Mouse (Mus musculus) duodenum, adult 2 months (tissue): ENCODE measurements around the gene Bcl10. TPM values are rescaled to one million over a fixed set of nuclear protein-coding genes. Genes with fewer than 3 reads are reported as not detected.

Source experiments
- polyA plus RNA-seq: library from polyadenylated mRNA; depleted of rRNA; stranded (reverse); fragments of >200 nt; gene quantifications from 2 replicates; pipeline ENCODE4 v1.2.3, GENCODE M21; 2012; ENCODE audit warnings: low replicate concordance; rRNA removed

The Bcl10 gene
- polyA plus RNA-seq = 4.2 and 7.4 TPM in 2 replicates

GRCm38 (mm10) chr3:145922019-145922854 lies at the start of gene Bcl10:
Gene Bcl10 (plus strand): TSS chr3:145922804.

GRCm38 (mm10) chr3:145937505-145938404 lies 15.2 kb downstream of the Bcl10 start, which contains the start of gene 2410004B18Rik:
Gene 2410004B18Rik (plus strand): TSS chr3:145938014.

Other genes starting within 250 kb of the Bcl10 start
- 1.0 and 1.2 TPM in 2 replicates for gene Ddah1, start 164.1 kb upstream of the Bcl10 start, polyA plus RNA-seq
- 6.7 and 23.4 TPM in 2 replicates for gene 2410004B18Rik, start 15.2 kb downstream of the Bcl10 start, polyA plus RNA-seq
- 2.4 and 4.5 TPM in 2 replicates for gene Syde2, start 65.1 kb downstream of the Bcl10 start, polyA plus RNA-seq
- gene Wdr63, start 185.3 kb downstream of the Bcl10 start, polyA plus RNA-seq = 0.18 TPM in 1 of 2 replicates, not detected in the other
- gene Mcoln3, start 194.6 kb downstream of the Bcl10 start, polyA plus RNA-seq = 9.6 TPM in 1 of 2 replicates, not detected in the other
- 3.6 and 4.3 TPM in 2 replicates for gene Mcoln2, start 227.0 kb downstream of the Bcl10 start, polyA plus RNA-seq